Mouse (Mus musculus) gastrocnemius, postnatal 4 days (tissue): ENCODE data around the gene Cacna1a. TPM values are rescaled to one million over a fixed set of nuclear protein-coding genes. Genes with fewer than 3 reads are reported as not detected.
"Not testable (repeated sequence)": the region's sequence is repeated elsewhere in the genome, so short reads cannot be mapped to it uniquely, and the experiment has no call there.

Experiments
- DNase-seq, 2 experiments: peaks; one replicate each; pipeline ENCODE4 v3.0.0; 2021 to 2022; ENCODE audit warnings: low spot score in 2 of 2, mixed read lengths in 2 of 2
- total RNA-seq, 2 experiments: library from RNA; stranded (reverse); gene quantifications; 2 replicates each; pipeline ENCODE4 v1.2.3; 2021

The Cacna1a gene
- total RNA-seq, 2 experiments from 2014 or later = 8.0 to 9.5 TPM

DNA sequence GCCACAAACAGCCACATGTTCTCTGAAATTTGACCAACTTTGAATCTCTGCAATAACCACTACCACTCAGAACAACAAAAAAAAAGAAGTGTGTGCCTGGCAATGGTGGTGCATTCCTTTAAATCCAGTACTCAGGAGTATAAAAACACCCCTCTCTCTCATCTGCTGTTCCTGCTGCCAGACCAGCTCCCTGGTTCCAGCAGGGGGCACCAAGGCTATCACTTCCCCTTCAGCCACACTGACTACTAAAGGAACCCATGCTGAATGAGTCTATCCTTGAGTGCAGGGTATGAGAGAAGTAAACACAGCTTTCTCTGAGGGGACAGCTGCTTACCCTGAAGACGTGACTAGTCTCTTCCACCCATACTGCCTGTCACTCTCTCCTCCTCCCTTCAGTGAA, 197.1 kb downstream of the Cacna1a start:
- DNase-seq = no peak

DNA sequence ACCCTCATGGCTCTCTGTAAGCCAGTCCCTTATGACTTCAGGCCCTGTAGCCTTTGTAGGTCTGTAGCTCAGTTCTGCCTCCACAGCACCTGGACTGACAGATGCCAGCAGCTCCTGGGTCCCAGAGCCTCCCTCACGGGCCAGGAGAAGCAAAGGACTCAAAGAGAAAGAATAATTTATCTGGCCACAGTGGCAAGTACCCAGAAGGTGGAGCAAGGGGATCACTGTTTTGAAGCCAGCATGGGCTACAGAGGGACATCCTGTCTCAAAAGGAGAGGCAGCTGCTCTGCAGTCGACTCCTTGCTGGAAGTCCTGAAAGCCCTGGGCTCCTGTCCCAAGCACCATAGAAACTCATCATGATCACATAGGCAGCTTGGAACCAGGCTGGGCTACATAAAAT, 198.0 kb downstream of the Cacna1a start:
- no peak for DNase-seq

- DNase-seq = no peak
These were observed 200.3 kb downstream of the Cacna1a start for GRCm38 (mm10) chr8:84588498-84588897.

- peak; percentile 60 to 64 for DNase-seq
These were observed 203.9 kb downstream of the Cacna1a start for GRCm38 (mm10) chr8:84592015-84592662.

- no peak for DNase-seq
These were observed 204.9 kb downstream of the Cacna1a start for GRCm38 (mm10) chr8:84593143-84593542.

- peak; percentile 76 to 84 for DNase-seq
These were observed 206.0 kb downstream of the Cacna1a start for GRCm38 (mm10) chr8:84594099-84594780.

DNA sequence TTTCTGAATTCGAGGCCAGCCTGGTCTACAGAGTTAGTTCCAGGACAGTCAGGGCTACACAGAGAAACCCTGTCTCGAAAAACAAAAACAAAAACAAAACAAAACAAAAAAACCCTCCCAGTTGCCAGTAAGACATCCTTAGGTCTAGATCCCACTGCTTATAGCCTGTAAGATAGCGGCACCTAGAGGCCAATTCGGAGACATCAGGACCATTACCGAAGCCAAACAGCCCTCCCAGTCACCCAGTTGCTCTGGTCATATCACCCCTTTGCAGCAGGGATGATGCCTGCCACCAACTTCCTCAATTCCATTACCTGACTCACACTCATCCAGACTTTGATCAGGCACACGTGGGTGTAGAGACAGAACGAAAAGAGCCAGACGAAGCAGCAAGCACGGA, 207.4 kb downstream of the Cacna1a start:
- peak in 1 of 2 experiments; percentile 52 for DNase-seq

GRCm38 (mm10) chr8:84599401-84599800, 211.2 kb downstream of the Cacna1a start:
- DNase-seq = no peak

DNA sequence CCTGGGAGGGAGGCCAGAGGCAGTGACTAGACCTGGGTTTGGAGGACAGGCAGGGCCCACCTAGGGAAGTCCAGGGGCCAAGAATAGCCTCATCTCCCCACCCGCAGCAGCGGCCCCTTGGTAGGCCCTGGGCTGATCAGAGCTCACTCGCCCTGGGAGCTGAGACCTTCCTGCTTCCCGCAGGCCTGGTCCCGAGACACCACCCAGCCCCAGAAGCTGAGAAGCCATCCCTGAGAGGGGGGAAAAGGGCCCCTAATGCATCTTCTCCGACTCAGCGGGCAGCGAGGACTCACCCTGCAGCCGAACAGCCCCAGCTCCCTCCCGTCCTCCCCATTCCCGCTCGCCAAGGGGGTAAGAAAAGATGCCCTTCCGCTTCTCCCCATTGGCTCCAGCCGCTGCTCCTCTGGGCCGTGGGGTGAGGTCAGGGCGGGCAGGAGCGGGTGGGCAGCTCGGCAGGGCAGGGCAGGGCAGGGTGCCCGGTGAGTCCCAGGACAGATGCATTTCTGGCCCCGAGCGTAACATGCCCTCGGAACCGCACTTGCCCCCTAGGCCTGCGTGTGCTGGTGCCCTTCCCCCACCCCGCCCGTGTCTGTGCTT, 212.2 kb downstream of the Cacna1a start:
- no peak for DNase-seq

- DNase-seq = no peak
These were observed 213.0 kb downstream of the Cacna1a start for GRCm38 (mm10) chr8:84601221-84601751.

DNA sequence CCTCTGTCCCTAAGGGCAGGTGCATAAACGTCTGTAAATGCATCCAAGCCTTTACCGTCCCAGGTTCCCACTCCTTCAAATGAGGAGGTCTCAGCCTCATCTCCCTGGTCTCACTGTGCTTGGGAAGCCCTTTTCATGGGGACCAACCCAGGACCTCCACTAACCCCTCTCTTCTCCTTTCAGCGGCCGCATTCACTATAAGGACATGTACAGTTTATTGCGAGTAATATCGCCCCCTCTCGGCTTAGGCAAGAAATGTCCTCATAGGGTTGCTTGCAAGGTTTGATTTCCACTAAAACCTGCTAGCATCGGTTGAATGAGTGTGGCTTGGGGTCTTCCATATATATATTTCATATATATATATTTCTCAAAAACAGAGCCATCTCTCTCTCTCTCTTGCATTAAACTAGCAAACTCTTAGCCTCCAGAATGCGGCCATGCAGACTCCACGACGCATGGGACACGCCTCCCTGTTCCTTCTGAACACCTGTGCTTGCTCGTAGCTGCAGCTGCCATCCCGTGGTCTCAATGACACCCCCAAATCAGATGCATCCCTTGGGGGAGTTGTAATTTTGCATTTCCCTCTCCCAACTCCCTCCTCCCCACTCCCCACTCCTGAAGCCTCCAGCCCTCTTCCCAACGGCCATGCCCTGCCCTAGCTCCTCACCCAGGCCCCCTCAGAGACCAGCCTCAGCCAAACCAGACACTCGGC, 226.4 kb downstream of the Cacna1a start:
- no peak for DNase-seq

GRCm38 (mm10) chr8:84615666-84616485, 227.6 kb downstream of the Cacna1a start:
- DNase-seq = no peak

DNA sequence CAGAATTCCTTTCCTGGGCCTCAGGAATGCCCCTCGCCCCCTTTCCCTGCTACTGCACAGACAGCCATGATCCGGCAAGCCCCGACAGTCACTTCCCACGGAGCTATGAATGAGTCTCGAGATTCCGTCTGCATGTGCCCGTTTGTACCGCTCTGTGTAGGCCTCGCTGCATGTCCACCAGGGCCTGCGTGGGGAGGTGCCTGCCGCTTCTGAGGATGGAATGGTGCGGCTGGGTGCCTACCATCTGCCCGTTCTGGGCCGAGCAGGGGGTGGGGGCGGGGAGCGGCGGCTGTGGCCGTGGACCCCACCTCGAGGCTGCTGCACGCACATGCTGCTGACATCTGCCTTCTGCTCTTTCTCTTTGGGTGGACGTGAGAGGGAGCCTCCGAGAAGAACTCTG, 228.8 kb downstream of the Cacna1a start:
- DNase-seq = no peak

- no peak for DNase-seq
These were observed 232.9 kb downstream of the Cacna1a start for GRCm38 (mm10) chr8:84621102-84621625.

GRCm38 (mm10) chr8:84623425-84623824, 235.2 kb downstream of the Cacna1a start:
- not testable (repeated sequence) for DNase-seq

DNA sequence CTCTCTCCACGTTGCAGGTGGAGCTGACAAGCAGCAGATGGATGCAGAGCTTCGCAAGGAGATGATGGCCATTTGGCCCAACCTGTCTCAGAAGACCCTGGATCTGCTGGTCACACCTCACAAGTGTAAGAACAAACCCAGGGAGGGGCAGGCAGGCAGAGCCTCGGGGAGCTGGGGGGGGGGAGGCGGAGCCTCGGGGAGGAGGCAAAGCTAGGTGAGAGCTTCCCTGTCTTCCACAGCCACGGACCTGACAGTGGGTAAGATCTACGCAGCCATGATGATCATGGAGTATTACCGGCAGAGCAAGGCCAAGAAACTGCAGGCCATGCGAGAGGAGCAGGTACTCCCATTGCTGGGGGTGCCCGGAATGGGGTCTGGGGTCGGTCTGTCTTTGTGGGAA, 241.3 kb downstream of the Cacna1a start:
- DNase-seq = no peak

DNA sequence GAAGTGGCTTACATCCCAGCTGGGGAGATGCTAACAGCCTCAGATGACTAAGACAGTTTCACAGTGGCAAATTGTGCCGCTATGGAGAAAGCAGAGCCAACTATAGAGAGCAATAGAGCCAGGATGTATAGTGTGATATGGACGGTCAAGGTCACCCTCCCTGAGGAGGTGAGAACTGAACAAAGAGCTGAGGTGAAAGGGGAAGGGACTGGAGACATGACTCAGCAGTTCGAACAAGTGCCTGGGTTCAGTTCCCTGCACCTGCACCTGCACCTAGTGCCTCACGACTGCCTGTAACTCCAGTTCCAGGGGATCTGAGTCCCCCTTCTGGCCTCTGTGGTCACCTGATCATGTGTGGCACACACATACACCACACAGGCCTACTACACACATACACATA, 241.9 kb downstream of the Cacna1a start:
- no peak for DNase-seq

DNA sequence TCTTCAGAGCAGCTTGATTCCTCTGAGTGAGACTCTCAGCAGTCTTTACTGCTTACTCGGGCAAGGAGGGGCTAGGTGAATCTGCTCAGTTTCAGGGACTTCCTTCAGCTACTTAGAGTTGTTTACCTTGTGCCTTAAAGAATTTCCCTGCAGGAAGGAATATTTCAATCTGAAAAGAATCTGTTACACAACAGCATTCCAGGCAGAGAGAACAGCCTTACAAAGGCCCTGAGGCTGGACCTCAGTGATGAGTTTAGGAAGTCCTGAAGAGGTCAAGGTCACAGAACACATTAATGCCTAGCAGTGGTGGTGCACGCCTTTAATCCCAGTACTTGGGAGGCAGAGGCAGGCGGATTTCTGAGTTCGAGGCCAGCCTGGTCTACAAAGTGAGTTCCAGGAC, 243.6 kb downstream of the Cacna1a start:
- no peak for DNase-seq

DNA sequence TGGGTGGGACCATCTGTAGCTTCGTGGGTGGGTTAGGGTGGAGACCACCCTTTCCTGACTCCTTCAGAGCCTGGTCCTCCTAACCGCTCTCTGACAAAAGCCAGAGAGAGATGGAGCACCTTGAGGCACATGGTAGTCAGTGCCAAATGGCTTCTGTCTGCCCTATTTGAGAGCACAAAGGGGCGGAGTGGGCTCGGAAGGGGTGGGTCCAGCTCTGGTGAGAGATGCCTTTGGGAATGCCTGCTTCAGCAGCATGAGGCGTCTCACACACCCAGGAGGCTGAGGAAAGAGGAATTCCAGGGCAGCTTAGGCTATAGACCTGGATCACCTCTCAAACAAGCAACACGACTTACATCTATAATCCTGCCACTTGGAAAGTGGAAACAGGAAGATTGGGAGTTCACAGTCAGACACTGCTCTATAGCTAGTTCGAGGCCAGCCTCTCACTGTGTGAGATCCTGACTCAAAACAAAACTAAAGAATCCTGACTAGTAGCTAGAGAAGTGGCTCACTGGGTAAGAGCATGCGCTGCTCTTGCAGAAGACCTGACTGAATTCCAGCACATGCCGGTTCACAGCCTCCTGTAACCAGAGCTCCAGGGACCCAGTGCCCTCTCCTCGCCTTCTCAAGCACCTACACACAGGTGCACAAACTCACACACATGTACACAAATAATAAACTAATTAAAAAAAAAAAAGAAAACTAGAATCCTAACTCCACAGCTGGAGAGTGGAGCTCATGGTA, 245.8 kb downstream of the Cacna1a start:
- no peak for DNase-seq

- DNase-seq = peak; percentile 56 to 73
These were observed 246.6 kb downstream of the Cacna1a start for GRCm38 (mm10) chr8:84634849-84635304.
